Mouse (Mus musculus) heart, postnatal 0 days (tissue): Measurements from ENCODE around the gene Ano6. TPM values are rescaled to one million over a fixed set of nuclear protein-coding genes. Genes with fewer than 3 reads are reported as not detected.

Experiments
- ATAC-seq: fragments of 200-750 bp; cut with Nextera tagmentation; 2 replicates; pipeline ENCODE4 v1.8.0; 2017; ENCODE audit warnings: low read depth, moderate number of reproducible peaks, moderate library complexity; ENCODE audit not compliant: insufficient read depth
- DNase-seq: peaks from one replicate; pipeline ENCODE4 v3.0.0-alpha.2; 2016; ENCODE audit warnings: low spot score
- H3K27ac ChIP-seq: fragments of 300-500 bp; sonication (generic); 2 replicates; pipeline ENCODE4 v1.5.1; 2014; ENCODE audit warnings: low read depth, mild to moderate bottlenecking
- H3K27me3 ChIP-seq: fragments of 300-500 bp; sonication (generic); 2 replicates; pipeline ENCODE4 v1.6.1; 2014; ENCODE audit warnings: low read length, mixed read lengths; ENCODE audit not compliant: control insufficient read depth, insufficient read depth
- H3K36me3 ChIP-seq: fragments of 300-500 bp; sonication (generic); replicated peaks from 2 replicates; pipeline ENCODE4 v1.6.1; 2014; ENCODE audit warnings: low read length, mixed read lengths; ENCODE audit not compliant: control insufficient read depth, insufficient read depth
- H3K4me1 ChIP-seq: fragments of 300-500 bp; sonication (generic); 2 replicates; pipeline ENCODE4 v1.6.1; 2014; ENCODE audit warnings: antibody characterized with exemption; ENCODE audit not compliant: control insufficient read depth, insufficient read depth
- H3K4me2 ChIP-seq: fragments of 300-500 bp; sonication (generic); 2 replicates; pipeline ENCODE4 v1.6.1; 2014; ENCODE audit warnings: low read depth, mild to moderate bottlenecking, low read length, moderate library complexity
- H3K4me3 ChIP-seq: fragments of 300-500 bp; sonication (generic); 2 replicates; pipeline ENCODE4 v1.5.1; 2014; ENCODE audit warnings: low read depth, low read length
- H3K9ac ChIP-seq: fragments of 300-500 bp; sonication (generic); replicated peaks from 2 replicates; pipeline ENCODE4 v1.6.1; 2014; ENCODE audit warnings: low read depth, low read length, mixed read lengths
- H3K9me3 ChIP-seq: fragments of 300-500 bp; sonication (generic); replicated peaks from 2 replicates; pipeline ENCODE4 v1.6.1; 2016; ENCODE audit warnings: low read length; ENCODE audit not compliant: control insufficient read depth
- CTCF ChIP-seq: IDR thresholded peaks from 2 replicates; pipeline ENCODE4 v1.5.1; 2016; ENCODE audit warnings: antibody characterized with exemption, control low read depth, low read depth
- EP300 ChIP-seq: IDR thresholded peaks from 2 replicates; pipeline ENCODE4 v1.6.1; 2016; ENCODE audit warnings: antibody characterized with exemption, low read depth
- WGBS: fragments of 180-500 bp; shearing (Covaris S2); extraction: QIAGEN DNeasy Blood & Tissue Kit; methylation state at CpG from one replicate; pipeline ENCODE4 v1.1.7; 2014; 5-methylcytosine and 5-hydroxymethylcytosine counted together
- polyA plus RNA-seq: library from polyadenylated mRNA; unstranded; fragments of >200 nt; fragmentation: Nextera tagmentation; extraction: Ambion mirVana; gene quantifications from 2 replicates; pipeline ENCODE4 v1.2.1, GENCODE M21; 2015
- total RNA-seq: library from RNA; depleted of rRNA; stranded (reverse); fragments of >200 nt; gene quantifications from 2 replicates; pipeline ENCODE4 v1.2.3, GENCODE M21; 2014; ENCODE audit warnings: low replicate concordance

The Ano6 gene
- total and polyA plus RNA-seq, 2 experiments from 2014 or later, result 14.2 to 26.5 TPM

- Histone ChIP-seq H3K9ac (no peak overlapping the region), H3K4me2 (no peak overlapping the region), H3K4me1 (peaks cover 24% of the 10 kb centered on the region), H3K27ac (no peak overlapping the region), H3K4me3 (no peak overlapping the region), H3K36me3 (peaks cover 14% of the 10 kb centered on the region; the same call in 1 of the 2 replicates), H3K27me3 (no peaks in the 10 kb centered on the region), H3K9me3 (no peaks in the 10 kb centered on the region)
- DNase-seq (no peak), ATAC-seq (no peak)
- TF ChIP-seq CTCF, result no peak
- TF ChIP-seq EP300, result no peak
- 74% methylated on average over 3 of the region's 3 CpGs for WGBS
These were observed 119.6 kb downstream of the Ano6 start for GRCm38 (mm10) chr15:95910099-95910780.

- DNase-seq, result no peak
- Histone ChIP-seq H3K4me2 (no peak overlapping the region), H3K9me3 (no peaks in the 10 kb centered on the region), H3K27me3 (no peaks in the 10 kb centered on the region), H3K36me3 (peaks cover 46% of the 10 kb centered on the region), H3K27ac (no peak overlapping the region), H3K4me3 (no peak overlapping the region), H3K9ac (no peak overlapping the region), H3K4me1 (no peaks in the 10 kb centered on the region; the same call in 1 of the 2 replicates)
- no peak for ATAC-seq
- no peak for TF ChIP-seq EP300
- TF ChIP-seq CTCF, result no peak
- WGBS, result 61% methylated on average over 3 of the region's 3 CpGs
These were observed 124.3 kb downstream of the Ano6 start for GRCm38 (mm10) chr15:95914963-95915362.

GRCm38 (mm10) chr15:95915477-95915876, 124.8 kb downstream of the Ano6 start:
- WGBS, result 86% methylated on average over 3 of the region's 3 CpGs
- Histone ChIP-seq H3K4me1 (no peaks in the 10 kb centered on the region; the same call in 1 of the 2 replicates), H3K36me3 (peaks cover 49% of the 10 kb centered on the region), H3K27me3 (no peaks in the 10 kb centered on the region), H3K4me2 (no peak overlapping the region), H3K4me3 (no peak overlapping the region), H3K27ac (no peak overlapping the region), H3K9me3 (no peaks in the 10 kb centered on the region), H3K9ac (no peak overlapping the region)
- ATAC-seq (no peak), DNase-seq (no peak)
- TF ChIP-seq EP300 (no peak), CTCF (no peak)

GRCm38 (mm10) chr15:95917330-95917729, 126.7 kb downstream of the Ano6 start:
- H3K27ac ChIP-seq, result no peak overlapping the region
- no peak overlapping the region for H3K9ac ChIP-seq
- H3K36me3 ChIP-seq, result peaks cover 49% of the 10 kb centered on the region
- WGBS, result 77% methylated on average over 3 of the region's 3 CpGs
- no peak for TF ChIP-seq CTCF
- TF ChIP-seq EP300, result no peak
- DNase-seq (no peak), ATAC-seq (no peak)
- no peak overlapping the region for H3K4me3 ChIP-seq
- H3K27me3 ChIP-seq, result no peaks in the 10 kb centered on the region
- H3K4me1 ChIP-seq, result peaks cover 13% of the 10 kb centered on the region
- no peak overlapping the region for H3K4me2 ChIP-seq
- H3K9me3 ChIP-seq, result no peaks in the 10 kb centered on the region

GRCm38 (mm10) chr15:95920047-95920446, 129.4 kb downstream of the Ano6 start:
- 29% methylated on average over 9 of the region's 9 CpGs for WGBS
- Histone ChIP-seq H3K9me3 (no peaks in the 10 kb centered on the region), H3K4me3 (no peak overlapping the region), H3K4me2 (no peak overlapping the region), H3K27ac (no peak overlapping the region), H3K9ac (no peak overlapping the region), H3K4me1 (peaks cover 15% of the 10 kb centered on the region), H3K27me3 (no peaks in the 10 kb centered on the region), H3K36me3 (peaks cover 39% of the 10 kb centered on the region)
- no peak for TF ChIP-seq CTCF
- TF ChIP-seq EP300, result no peak
- no peak for ATAC-seq
- DNase-seq, result no peak

GRCm38 (mm10) chr15:95921072-95921471, 130.4 kb downstream of the Ano6 start:
- 63% methylated on average over 3 of the region's 3 CpGs for WGBS
- TF ChIP-seq EP300 (no peak), CTCF (no peak)
- no peak overlapping the region for H3K4me2 ChIP-seq

More at GRCm38 (mm10) chr15:95921072-95921471, 130.4 kb downstream of the Ano6 start:
- H3K4me1 ChIP-seq, result peaks cover 15% of the 10 kb centered on the region
- no peak overlapping the region for H3K9ac ChIP-seq
- no peaks in the 10 kb centered on the region for H3K9me3 ChIP-seq
- no peak for ATAC-seq
- DNase-seq, result no peak
- no peak overlapping the region for H3K27ac ChIP-seq
- H3K27me3 ChIP-seq, result no peaks in the 10 kb centered on the region
- peaks cover 36% of the 10 kb centered on the region for H3K36me3 ChIP-seq
- no peak overlapping the region for H3K4me3 ChIP-seq
